Mouse (Mus musculus): ENCODE results near the gene Ctnna2.

Ctnna2 gene

GRCm38 (mm10) chr6:77139306-77139920, 840.1 kb downstream of the Ctnna2 start:
- TF ChIP-seq GATA4 (IDR thresholded peaks at IDR 0.05; ENCODE audit: insufficient replicate concordance, low read length) = no peak

- TF ChIP-seq GATA4 (IDR thresholded peaks at IDR 0.05; ENCODE audit: insufficient replicate concordance, low read length) = no peak
Measured at GRCm38 (mm10) chr6:77120926-77121325, 858.6 kb downstream of the Ctnna2 start.

- TF ChIP-seq GATA4 (IDR thresholded peaks at IDR 0.05; ENCODE audit: insufficient replicate concordance, low read length) = no peak
Measured at GRCm38 (mm10) chr6:77120510-77120909, 859.0 kb downstream of the Ctnna2 start.

- TF ChIP-seq GATA4 (IDR thresholded peaks at IDR 0.05; ENCODE audit: insufficient replicate concordance, low read length) = no peak
Measured at GRCm38 (mm10) chr6:77109095-77109945, 870.2 kb downstream of the Ctnna2 start.

GRCm38 (mm10) chr6:77101047-77101446, 878.5 kb downstream of the Ctnna2 start:
- TF ChIP-seq GATA4 (IDR thresholded peaks at IDR 0.05; ENCODE audit: insufficient replicate concordance, low read length) = no peak

GRCm38 (mm10) chr6:77098540-77098939, 881.0 kb downstream of the Ctnna2 start:
- no peak for TF ChIP-seq GATA4 (IDR thresholded peaks at IDR 0.05; ENCODE audit: insufficient replicate concordance, low read length)

- no peak for TF ChIP-seq GATA4 (IDR thresholded peaks at IDR 0.05; ENCODE audit: insufficient replicate concordance, low read length)
Measured at GRCm38 (mm10) chr6:77075396-77076376, 903.8 kb downstream of the Ctnna2 start.

GRCm38 (mm10) chr6:77069595-77069994, 909.9 kb downstream of the Ctnna2 start:
- TF ChIP-seq GATA4 (IDR thresholded peaks at IDR 0.05; ENCODE audit: insufficient replicate concordance, low read length) = no peak

GRCm38 (mm10) chr6:77050690-77051089, 928.8 kb downstream of the Ctnna2 start:
- TF ChIP-seq GATA4 (IDR thresholded peaks at IDR 0.05; ENCODE audit: insufficient replicate concordance, low read length) = no peak

- no peak for TF ChIP-seq GATA4 (IDR thresholded peaks at IDR 0.05; ENCODE audit: insufficient replicate concordance, low read length)
Measured at GRCm38 (mm10) chr6:77050193-77050592, 929.3 kb downstream of the Ctnna2 start.

- no peak for TF ChIP-seq GATA4 (IDR thresholded peaks at IDR 0.05; ENCODE audit: insufficient replicate concordance, low read length)
Measured at GRCm38 (mm10) chr6:77047568-77047967, 931.9 kb downstream of the Ctnna2 start.

GRCm38 (mm10) chr6:77025066-77025465, 954.4 kb downstream of the Ctnna2 start:
- no peak for TF ChIP-seq GATA4 (IDR thresholded peaks at IDR 0.05; ENCODE audit: insufficient replicate concordance, low read length)

- TF ChIP-seq GATA4 (IDR thresholded peaks at IDR 0.05; ENCODE audit: insufficient replicate concordance, low read length) = no peak
Measured at GRCm38 (mm10) chr6:77013194-77013593, 966.3 kb downstream of the Ctnna2 start.

GRCm38 (mm10) chr6:77011001-77011400, 968.5 kb downstream of the Ctnna2 start:
- TF ChIP-seq GATA4 (IDR thresholded peaks at IDR 0.05; ENCODE audit: insufficient replicate concordance, low read length) = no peak

- no peak for TF ChIP-seq GATA4 (IDR thresholded peaks at IDR 0.05; ENCODE audit: insufficient replicate concordance, low read length)
Measured at GRCm38 (mm10) chr6:76992128-76992527, 987.4 kb downstream of the Ctnna2 start.
